In the genomic region with DNA sequence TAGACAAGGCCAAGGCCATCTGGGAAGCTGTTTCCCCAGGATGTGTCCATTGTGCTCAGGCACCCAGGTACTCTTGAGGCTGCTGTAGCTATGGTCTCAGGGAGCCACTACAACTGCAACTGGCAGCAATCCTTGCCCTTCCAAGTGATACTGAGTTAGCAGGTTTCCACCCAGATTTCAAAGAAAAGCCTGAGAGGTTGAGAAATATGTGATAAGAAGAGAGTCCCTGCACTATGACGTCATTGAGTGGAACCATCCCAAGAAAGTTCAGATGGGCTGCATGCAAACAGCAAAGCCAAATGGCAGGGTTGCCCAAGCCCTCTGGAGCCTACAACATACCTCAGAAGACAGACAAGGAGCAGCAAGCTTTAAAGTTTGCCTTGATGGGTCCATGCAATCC, we compare ENCODE assay signal across 13 mouse cellular contexts. TPM values are rescaled to one million over a fixed set of nuclear protein-coding genes. Genes with fewer than 3 reads are reported as not detected.
DNase-seq lines count a peak whose midpoint lies in the region; ATAC-seq and TF ChIP-seq lines count a peak whose summit lies in the region.
"Had no signal": no experiment of that assay in that cellular context is flagged by ENCODE, and none has a peak within 500 bp of the region (broad histone marks: within the 10 kb centered on the region; RNA-seq: fewer than 3 reads in every experiment).

No protein-coding gene starts in this region.

- no peak for TF ChIP-seq EP300 in heart, adult 2 months (IDR thresholded peaks at IDR 0.05; ENCODE audit: insufficient read depth, low read depth, low read length)

- H3K9me3 ChIP-seq in liver, embryonic 16.5 days (replicated peaks; ENCODE audit: control insufficient read depth, low read length), result no peaks in the 10 kb centered on the region
- no peaks in the 10 kb centered on the region; the same call in 1 of the 2 replicates for H3K9me3 ChIP-seq in forebrain, embryonic 11.5 days (ENCODE audit: control insufficient read depth, low read length)
- H3K9me3 ChIP-seq in neural tube, embryonic 15.5 days (replicated peaks), result no peaks in the 10 kb centered on the region
- H3K9me3 ChIP-seq: hindbrain, embryonic 15.5 days; neural tube, embryonic 13.5 days had no signal

- H3K4me1 ChIP-seq in heart, adult 2 months (ENCODE audit: control insufficient read depth, insufficient read depth, low read length), result peaks cover 6% of the 10 kb centered on the region
- H3K4me1 ChIP-seq in embryonic fibroblast, embryonic 13.5 days (ENCODE audit: control insufficient read depth, insufficient read depth, low read length), result peaks cover 6% of the 10 kb centered on the region
- peaks cover 44% of the 10 kb centered on the region for H3K4me1 ChIP-seq in liver, embryonic 16.5 days (ENCODE audit: control insufficient read depth, low read depth, low read length)
- H3K4me1 ChIP-seq in forebrain, embryonic 11.5 days (replicated peaks; ENCODE audit: control insufficient read depth, insufficient read depth, low read length), result peaks cover 8% of the 10 kb centered on the region
- H3K4me1 ChIP-seq in neural tube, embryonic 15.5 days, result peaks cover 34% of the 10 kb centered on the region

- intact Hi-C loops in heart, adult 2 months (cut with DNase I), result loop anchor here (5.0 kb wide), 1 partner anchor 89 kb away; no protein-coding TSS in a partner anchor

- no peak overlapping the region for H3K4me3 ChIP-seq in heart, adult 2 months
- no peak overlapping the region for H3K4me3 ChIP-seq in embryonic fibroblast, embryonic 13.5 days (ENCODE audit: insufficient read depth, low read length)
- no peak overlapping the region for H3K4me3 ChIP-seq in liver, embryonic 16.5 days (ENCODE audit: low read depth, low read length)
- no peak overlapping the region for H3K4me3 ChIP-seq in forebrain, embryonic 11.5 days (ENCODE audit: low read depth, low read length)
- H3K4me3 ChIP-seq in neural tube, embryonic 15.5 days (replicated peaks), result no peak overlapping the region
- H3K4me3 ChIP-seq: hindbrain, embryonic 15.5 days; limb, embryonic 12.5 days; neural tube, embryonic 13.5 days had no signal

- TF ChIP-seq CTCF in heart, adult 2 months (IDR thresholded peaks at IDR 0.05), result no peak
- no peak for TF ChIP-seq CTCF in embryonic fibroblast, embryonic 13.5 days (IDR thresholded peaks at IDR 0.05; ENCODE audit: borderline replicate concordance, insufficient read depth, low read length)

- H3K36me3 ChIP-seq in heart, adult 2 months (ENCODE audit: control insufficient read depth, insufficient read depth, low read length), result peaks cover 13% of the 10 kb centered on the region
- peaks cover 7% of the 10 kb centered on the region; the same call in 1 of the 2 replicates for H3K36me3 ChIP-seq in liver, embryonic 16.5 days (ENCODE audit: control insufficient read depth, insufficient read depth)
- H3K36me3 ChIP-seq in forebrain, embryonic 11.5 days (ENCODE audit: control insufficient read depth, insufficient read depth, low read length), result no peaks in the 10 kb centered on the region; the same call in 1 of the 2 replicates
- H3K36me3 ChIP-seq in neural tube, embryonic 15.5 days, result no peaks in the 10 kb centered on the region
- H3K36me3 ChIP-seq: hindbrain, embryonic 15.5 days had no signal

- 19% methylated on average over 1 of the region's 1 CpGs for WGBS in heart, adult 2 months
- 11% methylated on average over 1 of the region's 1 CpGs for WGBS in liver, embryonic 16.5 days (ENCODE audit: insufficient replicate concordance)
- WGBS in forebrain, embryonic 11.5 days, result 96% methylated on average over 1 of the region's 1 CpGs
- WGBS in neural tube, embryonic 15.5 days, result 81% methylated on average over 1 of the region's 1 CpGs

- peak; percentile 32 for DNase-seq in heart, postnatal 4 days
- no peak for DNase-seq in heart, adult 2 months
- peak; percentile 62 for DNase-seq in adrenal gland, postnatal 14 days
- DNase-seq in forebrain, embryonic 11.5 days (ENCODE audit: low spot score), result no peak
- DNase-seq: cerebellum, adult 9-10 months; retina, postnatal 1 day had no signal

- no peak overlapping the region for H3K9ac ChIP-seq in heart, adult 2 months (ENCODE audit: low read depth, low read length)
- no peak overlapping the region; the same call in 1 of the 2 replicates for H3K9ac ChIP-seq in liver, embryonic 16.5 days (ENCODE audit: low read depth, low read length)
- H3K9ac ChIP-seq in forebrain, embryonic 11.5 days (ENCODE audit: low read length), result no peak overlapping the region
- H3K9ac ChIP-seq in neural tube, embryonic 15.5 days (replicated peaks), result no peak overlapping the region
- H3K9ac ChIP-seq: hindbrain, embryonic 15.5 days; limb, embryonic 12.5 days; neural tube, embryonic 13.5 days had no signal

- H3K27me3 ChIP-seq in heart, adult 2 months (ENCODE audit: control insufficient read depth, insufficient read depth, low read length), result no peaks in the 10 kb centered on the region
- no peaks in the 10 kb centered on the region for H3K27me3 ChIP-seq in liver, embryonic 16.5 days (ENCODE audit: control insufficient read depth, insufficient read depth, low read depth, low read length)
- no peaks in the 10 kb centered on the region for H3K27me3 ChIP-seq in forebrain, embryonic 11.5 days (ENCODE audit: control insufficient read depth, insufficient read depth, low read length)
- no peaks in the 10 kb centered on the region for H3K27me3 ChIP-seq in neural tube, embryonic 15.5 days (replicated peaks)
- H3K27me3 ChIP-seq: hindbrain, embryonic 15.5 days; limb, embryonic 12.5 days; neural tube, embryonic 13.5 days had no signal

- no peak for TF ChIP-seq POLR2A in heart, adult 2 months (IDR thresholded peaks at IDR 0.05; ENCODE audit: insufficient read depth, low read depth, low read length)
- no peak for TF ChIP-seq POLR2A in embryonic fibroblast, embryonic 13.5 days (IDR thresholded peaks at IDR 0.05; ENCODE audit: low read depth, low read length)

- peak overlapping the region; percentile 3; the same call in 1 of the 2 replicates for H3K4me2 ChIP-seq in liver, embryonic 16.5 days (ENCODE audit: low read depth, low read length)
- H3K4me2 ChIP-seq in forebrain, embryonic 11.5 days (ENCODE audit: low read depth, low read length, severe bottlenecking), result no peak overlapping the region
- no peak overlapping the region for H3K4me2 ChIP-seq in neural tube, embryonic 15.5 days
- H3K4me2 ChIP-seq: hindbrain, embryonic 15.5 days; limb, embryonic 12.5 days; neural tube, embryonic 13.5 days had no signal

- H3K79me2 ChIP-seq in heart, adult 2 months (replicated peaks; ENCODE audit: control insufficient read depth, insufficient read depth, low read length), result peaks cover 11% of the 10 kb centered on the region

- ATAC-seq in liver, embryonic 16.5 days (ENCODE audit: low read depth), result no peak
- ATAC-seq in forebrain, embryonic 11.5 days (replicated peaks; ENCODE audit: low FRiP score), result no peak
- no peak for ATAC-seq in neural tube, embryonic 15.5 days (ENCODE audit: low FRiP score)
- ATAC-seq: CD4-positive, CD25-positive, alpha-beta regulatory T cell, adult 4 months had no signal

- no peak overlapping the region for H3K27ac ChIP-seq in heart, adult 2 months
- peak overlapping the region; percentile 9; the same call in 1 of the 2 replicates for H3K27ac ChIP-seq in embryonic fibroblast, embryonic 13.5 days (ENCODE audit: insufficient read depth, low read length)
- H3K27ac ChIP-seq in liver, embryonic 16.5 days (ENCODE audit: low read length), result peak overlapping the region; percentile 42
- H3K27ac ChIP-seq in forebrain, embryonic 11.5 days (ENCODE audit: low read depth, low read length), result no peak overlapping the region
- no peak overlapping the region for H3K27ac ChIP-seq in neural tube, embryonic 15.5 days (replicated peaks)
- H3K27ac ChIP-seq: hindbrain, embryonic 15.5 days; limb, embryonic 12.5 days; neural tube, embryonic 13.5 days had no signal

RNA-seq across cellular contexts. Expression of a gene that starts 4.4 kb away (rescaled TPM):
- 100 to 1,000 TPM; 101 to 105 TPM for total RNA-seq in heart, postnatal 4 days (2021)
- 100 to 1,000 TPM in 1 of 2 experiments, 10 to 100 TPM in 1; 81.8 to 104 TPM for total RNA-seq in heart, adult 2 months (2021)
- 22.5 and 45.3 TPM in 2 replicates for polyA plus RNA-seq in heart, adult 2 months (2012; rRNA removed)
- total RNA-seq in adrenal gland, postnatal 14 days (2021), result 60.2 and 61.5 TPM in 2 replicates
- 56.7 and 56.9 TPM in 2 replicates for polyA plus RNA-seq in embryonic fibroblast, embryonic 13.5 days (2011; ENCODE audit: insufficient read length, low read depth, missing spikeins)
- polyA plus RNA-seq in liver, embryonic 16.5 days (2015; fragmentation: Nextera tagmentation; extraction: Ambion mirVana), result 22.6 and 23.2 TPM in 2 replicates
- polyA plus RNA-seq in forebrain, embryonic 11.5 days (2014; fragmentation: Nextera tagmentation; extraction: Ambion mirVana), result 39.9 and 41.9 TPM in 2 replicates
- polyA plus RNA-seq in neural tube, embryonic 15.5 days (2015; fragmentation: Nextera tagmentation; extraction: Ambion mirVana), result 26.6 and 29.1 TPM in 2 replicates

RNA-seq across cellular contexts. Expression of a gene that starts 57.0 kb away (rescaled TPM):
- 10 to 100 TPM; 11.6 to 13.7 TPM for total RNA-seq in heart, postnatal 4 days (2021)
- total RNA-seq in heart, adult 2 months (2021), result 10 to 100 TPM; 11.1 to 13.5 TPM
- 8.8 and 9.7 TPM in 2 replicates for polyA plus RNA-seq in heart, adult 2 months (2012; rRNA removed)
- total RNA-seq in adrenal gland, postnatal 14 days (2021), result 23.7 and 27.2 TPM in 2 replicates
- polyA plus RNA-seq in embryonic fibroblast, embryonic 13.5 days (2011; ENCODE audit: insufficient read length, low read depth, missing spikeins), result 9.3 and 11.4 TPM in 2 replicates
- polyA plus RNA-seq in liver, embryonic 16.5 days (2015; fragmentation: Nextera tagmentation; extraction: Ambion mirVana), result 11.3 and 12.6 TPM in 2 replicates
- polyA plus RNA-seq in forebrain, embryonic 11.5 days (2014; fragmentation: Nextera tagmentation; extraction: Ambion mirVana), result 22.9 and 25.6 TPM in 2 replicates
- polyA plus RNA-seq in neural tube, embryonic 15.5 days (2015; fragmentation: Nextera tagmentation; extraction: Ambion mirVana), result 26.3 and 30.0 TPM in 2 replicates

Comparison
In these comparisons a context has a peak if more than half of its experiments do, and no peak if none do; other contexts are left out.
1. DNase-seq: peak in heart, postnatal 4 days (single experiment) and adrenal gland, postnatal 14 days (single experiment); none in heart, adult 2 months (0 of 2) and forebrain, embryonic 11.5 days (single experiment).
2. H3K27ac ChIP-seq: peak in embryonic fibroblast, embryonic 13.5 days (single experiment) and liver, embryonic 16.5 days (single experiment); none in heart, adult 2 months (single experiment), forebrain, embryonic 11.5 days (single experiment) and neural tube, embryonic 15.5 days (single experiment).